In genomic region chr1:83038109-83038672, GRCm38 (mm10) we compare ENCODE assay signal across 8 mouse cellular contexts. TPM values are rescaled to one million over a fixed set of nuclear protein-coding genes. Genes with fewer than 3 reads are reported as not detected.
DNase-seq lines count a peak whose midpoint lies in the region; TF ChIP-seq lines count a peak whose summit lies in the region.

Gene Slc19a3, minus strand, starts transcription at chr1:83038448.

- H3K4me3 ChIP-seq in bone marrow macrophage, adult 2 months (ENCODE audit: insufficient read depth, low read length): peak within 1 kb of the TSS; percentile 42
- H3K4me3 ChIP-seq in midbrain, embryonic 10.5 days: peak within 1 kb of the TSS; percentile 58
- H3K4me3 ChIP-seq in small intestine, adult 2 months (ENCODE audit: low read depth, low read length): peak within 1 kb of the TSS; percentile 57

- TF ChIP-seq CTCF in bone marrow macrophage, adult 2 months (IDR thresholded peaks at IDR 0.05; ENCODE audit: low read depth, low read length): no peak
- no peak for TF ChIP-seq CTCF in small intestine, adult 2 months (IDR thresholded peaks at IDR 0.05; ENCODE audit: extremely low read depth, insufficient read length, insufficient replicate concordance, low read depth, low read length)

- no peaks in the 10 kb centered on the region for H3K27me3 ChIP-seq in midbrain, embryonic 10.5 days (ENCODE audit: low read depth, poor library complexity, severe bottlenecking)
- H3K27me3 ChIP-seq in small intestine, adult 2 months (ENCODE audit: control insufficient read depth, insufficient read depth, low read length): no peaks in the 10 kb centered on the region

- intact Hi-C loops in left cerebral cortex, postnatal 4 days (cut with DNase I): no loop called here

- no peaks in the 10 kb centered on the region for H3K9me3 ChIP-seq in midbrain, embryonic 10.5 days (replicated peaks)

- 1% methylated on average over 25 of the region's 25 CpGs for WGBS in midbrain, embryonic 10.5 days
- WGBS in small intestine, adult 2 months: 3% methylated on average over 25 of the region's 25 CpGs

- TF ChIP-seq POLR2A in bone marrow macrophage, adult 2 months (IDR thresholded peaks at IDR 0.05; ENCODE audit: borderline replicate concordance, low read depth, low read length): no peak
- no peak for TF ChIP-seq POLR2A in small intestine, adult 2 months (IDR thresholded peaks at IDR 0.05; ENCODE audit: low read depth, low read length)

- no peak within 1 kb of the TSS for H3K27ac ChIP-seq in bone marrow macrophage, adult 2 months (ENCODE audit: insufficient read depth, low read depth, low read length)
- H3K27ac ChIP-seq in midbrain, embryonic 10.5 days (replicated peaks): peak within 1 kb of the TSS; percentile 74
- H3K27ac ChIP-seq in small intestine, adult 2 months (ENCODE audit: insufficient read depth, low read depth, low read length): no peak within 1 kb of the TSS

- peak; percentile 31 to 50 for DNase-seq in cerebellum, postnatal 14 days
- DNase-seq in heart, adult 18-20 months: peak; percentile 24 to 51
- DNase-seq in kidney, adult 11 months: peak; percentile 54
- DNase-seq in left cerebral cortex, postnatal 4 days: peak; percentile 25
- DNase-seq in midbrain, embryonic 10.5 days (ENCODE audit: low spot score): peak; percentile 50
- DNase-seq in c-Kit-positive CD71-positive TER-119-positive erythroid progenitor cells, embryonic 14.5 days (ENCODE audit: low spot score): no peak

- no peaks in the 10 kb centered on the region for H3K4me1 ChIP-seq in bone marrow macrophage, adult 2 months (ENCODE audit: control insufficient read depth, insufficient read depth, low read length)
- peaks cover 10% of the 10 kb centered on the region for H3K4me1 ChIP-seq in midbrain, embryonic 10.5 days
- peaks cover 5% of the 10 kb centered on the region; the same call in 1 of the 2 replicates for H3K4me1 ChIP-seq in small intestine, adult 2 months (ENCODE audit: control insufficient read depth, insufficient read depth, insufficient read length, low read length)

- H3K36me3 ChIP-seq in midbrain, embryonic 10.5 days: no peaks in the 10 kb centered on the region
- H3K36me3 ChIP-seq in small intestine, adult 2 months (ENCODE audit: control insufficient read depth, insufficient read depth, low read length): no peaks in the 10 kb centered on the region

RNA-seq across cellular contexts. Expression of gene Slc19a3, which starts in this region (rescaled TPM):
- polyA plus RNA-seq in bone marrow macrophage, adult 2 months (2012; ENCODE audit: insufficient read depth, insufficient read length, missing spikeins): not detected in 2 replicates
- under 1 TPM; 0.51 to 0.55 TPM for total RNA-seq in heart, adult 18-20 months (2021)
- total RNA-seq in left cerebral cortex, postnatal 4 days (2021): under 1 TPM; 0.64 to 0.94 TPM
- 0.31 and 0.48 TPM in 2 replicates for polyA plus RNA-seq in midbrain, embryonic 10.5 days (2016; fragmentation: Nextera tagmentation; extraction: Ambion mirVana)
- polyA plus RNA-seq in small intestine, adult 2 months (2012; rRNA removed): 0.63 and 8.2 TPM in 2 replicates

Comparison
In these comparisons a context has a peak if more than half of its experiments do, and no peak if none do; other contexts are left out.
1. Peak in DNase-seq in heart, adult 18-20 months; RNA of the gene not detected or under 1 TPM.
2. Peak in DNase-seq in left cerebral cortex, postnatal 4 days; RNA of the gene not detected or under 1 TPM.
3. Peak in DNase-seq, H3K4me3 ChIP-seq and H3K27ac ChIP-seq in midbrain, embryonic 10.5 days; RNA of the gene not detected or under 1 TPM.